Mouse (Mus musculus) mesoderm, embryonic 11.5 days (tissue): ENCODE results near the gene Tmem267.
A peak's percentile ranks its signal among the peaks of the same experiment; 100 is the strongest.
"Not testable (repeated sequence)": the region's sequence is repeated elsewhere in the genome, so short reads cannot be mapped to it uniquely, and the experiment has no call there.

Source experiments
- DNase-seq: peaks from one replicate; pipeline ENCODE4 v3.0.0-alpha.2; 2012; ENCODE audit warnings: low read depth, low spot score

Gene Tmem267

DNA sequence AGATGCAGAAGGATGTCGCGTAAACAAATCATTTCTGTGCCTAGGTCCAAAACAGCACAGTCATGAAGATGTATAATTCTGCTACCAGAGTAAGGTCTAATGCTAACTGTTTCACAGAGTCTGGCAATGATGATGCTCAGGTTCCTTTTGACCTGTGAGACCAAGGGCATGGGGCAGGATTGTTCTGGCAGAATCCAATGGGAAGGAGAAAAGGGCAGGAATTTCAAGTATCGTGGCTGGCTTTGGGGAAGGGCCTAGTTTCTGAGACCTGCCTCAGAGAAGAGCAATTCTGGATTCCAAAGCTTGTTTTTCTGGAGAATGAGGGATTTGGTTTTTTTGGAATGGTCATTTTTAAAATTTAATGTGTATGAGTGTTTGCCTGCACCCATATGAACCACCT is 131.0 kb downstream of the Tmem267 start:
- DNase-seq = no peak

DNA sequence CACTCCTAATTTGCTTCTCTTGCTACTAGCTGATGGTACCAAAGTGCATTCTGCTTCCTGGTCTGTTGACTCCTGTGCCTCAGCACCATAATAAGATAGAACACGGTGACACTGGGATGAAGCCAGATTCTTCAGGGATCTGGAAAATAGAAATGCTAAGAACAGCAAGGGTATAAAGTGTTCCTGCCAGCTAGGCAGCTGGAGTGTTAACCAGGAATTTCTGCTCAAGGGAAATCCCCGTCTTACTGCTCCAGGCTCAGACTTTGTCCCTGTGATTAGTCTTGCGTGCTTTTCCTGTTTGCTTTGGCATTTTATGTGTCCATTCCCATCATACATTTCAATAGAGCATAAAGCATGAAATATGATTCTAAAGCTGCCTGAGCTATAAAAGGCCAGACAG is 131.9 kb downstream of the Tmem267 start:
- DNase-seq = no peak

DNA sequence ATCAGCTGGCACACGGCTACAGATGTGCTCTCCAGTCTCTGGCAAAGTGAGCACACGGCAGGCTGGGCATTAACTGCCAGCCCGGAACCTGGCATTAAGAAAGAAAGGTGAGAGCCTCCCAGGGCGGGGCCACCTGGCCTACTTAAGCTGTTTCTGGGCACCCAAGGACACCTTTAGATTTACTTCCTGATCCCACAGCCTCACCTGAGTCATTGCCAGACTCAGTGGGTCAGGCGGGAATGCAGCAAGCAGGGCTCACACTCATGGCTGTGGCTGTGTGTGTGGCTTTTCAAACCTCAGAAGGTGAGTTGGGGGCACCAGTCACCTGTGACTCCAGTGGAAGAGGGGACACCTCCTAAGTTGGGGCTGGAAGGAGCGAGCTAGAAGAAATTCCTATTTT is 135.8 kb downstream of the Tmem267 start, which contains the start of gene Ccl28:
Gene Ccl28, plus strand, starts transcription at position 186 of the 400 bp plus-strand sequence.
- DNase-seq = no peak

DNA sequence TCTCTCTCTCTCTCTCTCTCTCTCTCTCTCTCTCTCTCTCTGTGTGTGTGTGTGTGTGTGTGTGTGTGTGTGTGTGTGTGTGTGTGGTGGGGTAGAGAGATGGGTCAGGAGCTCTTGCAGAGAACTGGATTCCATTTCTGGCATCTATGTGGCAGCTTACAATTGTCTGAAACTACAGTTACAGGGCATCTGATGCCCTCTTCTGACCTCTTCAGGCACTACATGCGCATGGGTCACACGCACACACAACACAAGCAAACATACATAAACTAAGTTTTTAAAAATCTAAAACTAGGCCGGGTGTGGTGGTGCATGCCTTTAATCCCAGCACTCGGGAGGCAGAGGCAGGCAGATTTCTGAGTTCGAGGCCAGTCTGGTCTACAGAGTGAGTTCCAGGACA is 138.1 kb downstream of the Tmem267 start:
- DNase-seq = not testable (repeated sequence)

DNA sequence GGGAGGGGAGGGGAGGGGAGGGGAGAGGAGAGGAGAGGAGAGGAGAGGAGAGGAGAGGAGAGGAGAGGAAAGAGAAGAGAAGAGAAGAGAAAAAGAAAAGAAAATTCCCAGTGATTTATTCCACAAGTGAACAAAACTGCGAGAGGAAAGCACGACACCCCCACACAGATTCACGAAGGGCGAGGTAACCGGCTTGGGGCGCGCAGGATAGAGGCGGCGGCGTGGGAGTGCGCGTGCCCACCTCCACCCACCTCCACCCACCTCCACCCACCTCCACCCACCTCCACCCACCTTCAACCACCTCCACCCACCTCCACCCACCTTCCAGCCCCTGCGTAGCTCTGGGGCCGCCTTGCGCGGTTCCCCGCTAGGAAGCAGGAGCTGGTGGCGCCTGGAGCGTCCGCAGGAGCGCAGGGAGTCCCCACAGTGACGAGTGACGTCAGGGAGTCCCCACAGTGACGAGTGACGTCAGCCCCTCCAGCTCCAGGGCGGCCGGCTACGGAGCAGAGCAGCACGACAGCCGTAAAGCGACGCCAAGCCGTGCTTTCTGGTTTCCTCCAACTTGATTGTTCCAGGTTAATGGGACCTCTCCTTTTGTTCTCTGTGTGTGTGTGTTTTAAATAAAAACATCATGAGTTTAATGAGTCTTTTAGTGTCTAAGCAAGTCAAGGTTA is 143.8 kb downstream of the Tmem267 start:
- peak; percentile 95 for DNase-seq

DNA sequence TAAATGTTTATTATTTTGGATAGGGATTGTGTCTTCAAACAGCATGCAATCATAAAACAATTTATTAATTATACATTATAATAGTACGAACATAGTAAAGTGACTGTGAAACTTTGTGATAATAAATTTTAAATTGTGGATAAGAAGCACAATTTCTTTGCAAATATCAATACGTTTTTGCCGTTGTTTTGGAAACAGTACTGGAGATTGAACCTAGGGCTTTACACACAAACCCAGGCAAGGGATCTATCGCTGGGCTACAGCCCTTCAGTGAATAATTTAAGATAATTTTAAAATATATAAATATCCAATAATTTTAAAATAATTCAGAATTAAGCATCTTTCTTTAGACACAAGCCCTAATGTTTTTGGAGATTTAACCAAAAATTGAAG is 144.3 kb downstream of the Tmem267 start:
- no peak for DNase-seq

DNA sequence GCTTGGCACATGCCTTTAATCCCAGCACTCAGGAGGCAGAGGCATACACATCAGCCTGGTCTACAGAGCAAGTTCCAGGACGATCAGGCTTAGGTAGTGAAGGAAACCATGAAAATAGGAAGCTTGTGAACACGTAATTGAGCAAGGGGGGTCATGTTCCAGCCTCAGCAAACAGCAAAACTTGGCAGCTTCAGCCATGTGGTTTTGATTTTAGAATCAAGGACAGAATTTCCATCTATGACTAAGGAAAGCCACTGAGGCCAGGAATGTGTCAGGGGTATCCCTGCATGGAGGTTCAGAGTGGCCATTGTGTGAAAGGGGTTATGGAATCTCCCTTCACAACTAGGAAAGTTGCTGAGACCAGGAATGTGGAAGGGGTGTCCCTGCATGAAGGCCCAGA is 147.7 kb downstream of the Tmem267 start:
- no peak for DNase-seq

DNA sequence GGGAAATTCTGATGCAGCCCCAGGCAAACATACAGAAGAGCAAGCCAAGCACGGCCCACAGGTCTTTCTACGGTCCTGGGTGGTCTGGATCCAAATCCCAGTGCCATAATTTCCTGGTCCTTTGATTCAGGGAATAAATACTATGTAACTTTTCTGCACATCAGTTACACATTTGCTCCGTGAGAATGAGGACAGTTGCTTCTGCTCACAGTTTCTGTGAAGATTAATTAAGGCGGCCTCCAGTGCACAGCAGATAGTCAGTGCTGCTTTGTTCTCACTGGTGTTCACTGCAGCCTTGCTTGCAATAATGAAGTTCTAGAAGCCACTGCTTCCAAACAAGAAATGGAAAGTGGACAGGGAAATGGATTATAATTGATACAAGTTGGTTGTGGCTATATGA is 150.0 kb downstream of the Tmem267 start:
- DNase-seq = no peak

DNA sequence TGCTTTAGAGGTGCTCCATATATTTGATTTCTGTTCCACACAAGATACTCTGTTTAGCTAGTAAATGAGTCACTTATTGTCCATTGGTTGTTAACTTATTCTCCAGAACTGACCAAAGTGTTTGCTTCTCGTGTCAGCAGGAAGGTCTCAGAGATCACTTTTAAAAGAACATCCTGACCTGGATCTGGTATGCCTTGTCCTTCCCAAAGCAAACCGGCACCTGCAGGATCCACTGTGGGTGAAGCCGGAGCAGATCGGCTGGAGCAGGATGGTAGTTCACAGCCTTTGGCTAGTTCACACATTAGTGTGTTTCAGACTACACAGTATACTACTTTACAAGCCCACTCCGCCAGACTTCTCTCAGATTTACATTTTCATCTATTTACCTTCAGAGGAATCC is 150.6 kb downstream of the Tmem267 start:
- DNase-seq = no peak

DNA sequence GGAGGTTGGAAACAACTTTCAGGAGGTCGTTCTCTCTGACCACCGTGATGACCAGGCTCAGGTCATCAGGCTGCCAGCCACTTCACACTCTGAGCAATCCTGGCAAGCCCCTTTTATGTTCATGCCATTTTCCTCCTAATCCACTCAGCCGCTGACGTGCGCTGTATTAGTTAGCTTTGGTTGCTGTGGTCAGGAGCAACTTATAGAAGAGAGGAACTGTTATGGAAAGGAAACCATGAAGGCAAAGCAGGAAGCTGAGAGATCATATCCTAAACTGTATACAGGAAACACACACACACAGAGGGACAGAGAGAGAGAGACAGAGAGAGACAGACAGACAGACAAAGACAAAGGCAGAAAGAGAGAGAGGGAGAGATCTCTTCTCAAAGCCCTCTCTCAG is 151.5 kb downstream of the Tmem267 start:
- no peak for DNase-seq

DNA sequence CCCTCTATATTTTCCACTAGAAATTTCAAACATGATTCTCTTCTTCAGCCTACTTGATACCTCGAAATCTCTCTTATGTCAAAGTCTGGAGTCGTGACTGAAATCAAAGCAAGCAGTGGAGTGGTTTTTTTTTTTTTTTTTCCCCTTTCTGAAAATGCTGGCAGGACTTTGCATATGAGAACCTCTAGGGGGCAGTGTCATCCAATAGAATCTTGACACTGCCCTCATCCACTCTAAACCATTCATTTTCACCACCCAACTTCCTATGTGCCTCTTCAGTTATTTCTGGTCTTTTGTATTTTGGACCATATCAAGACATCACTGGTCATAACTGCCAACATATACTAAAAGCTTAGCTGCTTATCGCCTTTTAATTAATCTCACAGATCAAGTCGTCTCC is 152.7 kb downstream of the Tmem267 start:
- DNase-seq = peak; percentile 65

DNA sequence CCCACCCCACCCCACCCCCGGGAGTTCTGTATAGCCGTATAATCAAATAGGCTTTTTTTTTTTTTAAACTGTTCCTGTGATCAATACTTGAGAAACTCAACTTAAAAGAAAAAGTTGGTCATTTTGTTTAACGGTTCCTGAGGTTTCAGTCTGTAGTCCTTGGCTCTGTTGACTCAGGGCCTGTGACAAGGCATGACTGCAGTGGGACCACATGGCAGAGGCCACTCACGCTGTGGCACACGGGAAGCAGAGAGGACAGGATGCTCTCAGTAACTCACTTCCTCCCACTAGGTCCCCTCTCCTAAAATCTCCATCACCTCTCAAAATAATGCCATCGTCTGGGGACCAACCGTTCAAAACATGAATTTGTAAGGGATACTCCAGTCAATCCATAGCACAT is 153.3 kb downstream of the Tmem267 start:
- DNase-seq = no peak

DNA sequence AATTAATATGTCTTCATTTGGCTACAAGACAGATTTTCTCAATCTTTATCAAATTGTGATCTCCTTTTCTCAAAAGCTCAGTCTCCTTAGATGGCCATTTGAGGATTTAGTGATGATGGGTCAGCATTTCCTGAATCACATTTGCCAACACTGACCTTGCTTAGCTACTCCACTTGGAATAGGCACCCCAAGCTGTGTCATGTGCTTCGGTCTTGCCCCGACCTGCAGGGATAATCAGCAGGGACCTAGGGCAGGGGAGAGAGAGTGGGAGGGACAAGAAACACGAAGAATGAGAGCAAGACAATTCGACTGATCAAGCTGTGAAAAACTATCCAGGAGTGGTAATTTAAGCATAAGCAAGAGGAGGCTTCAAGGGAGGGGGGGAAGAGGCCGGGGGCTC is 156.9 kb downstream of the Tmem267 start:
- no peak for DNase-seq

DNA sequence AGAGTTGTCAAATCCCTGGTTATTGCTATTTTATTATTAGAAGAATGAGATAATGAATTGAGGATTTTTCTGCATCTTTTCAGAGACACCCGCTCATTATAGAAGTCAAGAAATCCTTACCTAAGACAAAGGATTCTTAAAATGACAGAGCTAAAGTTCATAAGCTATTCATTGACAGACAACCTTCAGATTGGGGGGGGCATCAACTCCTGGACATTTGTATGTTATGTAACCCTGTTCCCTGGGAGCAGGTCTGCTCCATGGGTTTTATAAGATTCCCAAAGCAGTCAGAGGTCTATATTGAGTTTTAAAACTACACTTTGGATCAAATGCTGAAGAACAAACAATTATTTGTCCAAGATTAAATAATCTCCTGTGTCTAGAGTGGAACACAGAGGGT is 158.7 kb downstream of the Tmem267 start:
- no peak for DNase-seq

DNA sequence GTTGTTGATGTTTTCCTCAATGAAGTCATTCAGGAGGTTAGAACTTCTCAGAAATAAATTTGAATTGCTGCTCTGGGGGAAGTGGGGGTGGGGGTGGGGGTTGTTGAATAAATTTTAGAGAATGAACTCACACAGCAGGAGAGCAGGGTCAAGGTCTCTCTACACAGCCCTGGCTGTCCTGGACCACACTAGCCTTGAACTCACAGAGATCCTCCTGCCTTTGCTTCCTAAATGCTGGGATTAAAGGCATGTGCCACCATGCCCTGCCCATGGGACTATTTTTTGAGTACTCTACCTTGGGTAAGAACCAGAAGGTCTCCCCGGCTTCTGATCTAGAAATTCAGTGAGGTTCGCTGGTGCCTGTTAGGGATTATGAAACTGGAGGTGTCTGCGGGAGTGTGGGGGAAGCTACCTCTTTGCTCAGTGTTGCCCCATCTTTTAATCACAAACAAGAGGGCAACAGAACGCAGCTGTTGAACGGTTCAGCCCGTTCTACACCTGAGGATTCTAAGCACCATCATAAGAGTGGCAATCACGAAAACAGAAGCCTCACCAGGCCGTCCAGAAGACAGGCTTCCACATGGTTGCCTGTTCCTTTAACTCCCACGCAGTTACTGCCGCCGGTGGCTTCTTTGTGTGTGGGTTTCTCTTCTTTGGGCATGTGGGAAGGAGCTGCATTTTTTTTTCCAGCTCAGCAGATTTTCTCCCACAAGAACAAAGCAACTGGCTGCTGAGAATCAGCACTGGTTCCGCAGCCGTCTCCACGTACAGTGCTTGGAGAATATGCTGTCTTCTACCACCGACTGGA is 161.3 kb downstream of the Tmem267 start:
- no peak for DNase-seq

DNA sequence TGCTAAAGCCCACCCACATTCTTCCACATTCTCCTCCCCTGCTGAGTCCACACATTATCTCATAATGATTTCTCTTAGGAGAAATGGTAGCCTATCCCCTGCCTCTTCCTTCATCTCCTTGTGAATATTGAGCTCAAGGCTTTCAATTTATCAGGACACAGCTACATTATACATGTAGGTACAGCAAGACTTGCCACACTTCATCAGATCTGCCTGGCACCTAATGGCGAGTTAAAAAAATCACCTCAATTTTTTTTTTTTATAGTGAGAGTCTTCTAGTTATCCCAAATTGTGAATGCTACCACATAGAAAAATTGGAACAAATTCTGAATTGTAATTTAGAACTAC is 161.8 kb downstream of the Tmem267 start:
- no peak for DNase-seq

DNA sequence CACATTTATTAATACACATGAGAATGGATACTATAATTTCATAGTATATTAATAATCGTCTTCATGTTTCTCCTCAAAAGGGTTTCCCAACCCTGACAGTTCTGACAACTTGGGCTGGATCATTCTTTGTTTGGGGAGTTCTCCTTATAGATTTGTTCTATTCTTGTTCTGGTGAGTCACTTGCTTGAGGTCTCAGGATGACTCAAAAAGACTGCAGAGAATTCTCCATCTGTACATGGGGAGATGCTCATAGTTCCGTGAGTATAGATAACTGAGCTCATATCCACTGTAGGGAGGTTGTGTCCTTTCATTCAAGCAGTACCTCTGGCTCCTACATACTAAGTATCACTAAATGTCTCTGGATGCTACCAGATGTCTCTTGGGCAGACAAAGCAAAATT is 166.9 kb downstream of the Tmem267 start:
- DNase-seq = no peak

DNA sequence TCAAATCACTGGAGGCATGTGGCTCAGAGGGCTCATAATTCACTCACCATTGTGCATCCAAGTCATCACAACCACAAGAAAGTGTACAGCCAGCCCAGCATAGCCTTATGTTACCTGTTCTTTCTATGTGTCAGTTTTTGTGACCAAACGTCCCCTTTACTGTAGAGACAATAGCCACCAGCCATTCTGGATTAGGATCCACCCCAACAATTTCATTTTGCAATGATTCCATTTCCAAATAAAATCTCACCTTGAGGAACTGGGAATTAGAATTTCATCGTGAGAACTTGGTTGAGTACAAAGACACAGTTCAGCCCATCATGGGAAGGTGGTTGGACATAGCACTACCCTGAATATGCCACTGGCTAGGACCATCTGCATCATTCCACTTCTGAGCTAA is 168.4 kb downstream of the Tmem267 start:
- DNase-seq = no peak

DNA sequence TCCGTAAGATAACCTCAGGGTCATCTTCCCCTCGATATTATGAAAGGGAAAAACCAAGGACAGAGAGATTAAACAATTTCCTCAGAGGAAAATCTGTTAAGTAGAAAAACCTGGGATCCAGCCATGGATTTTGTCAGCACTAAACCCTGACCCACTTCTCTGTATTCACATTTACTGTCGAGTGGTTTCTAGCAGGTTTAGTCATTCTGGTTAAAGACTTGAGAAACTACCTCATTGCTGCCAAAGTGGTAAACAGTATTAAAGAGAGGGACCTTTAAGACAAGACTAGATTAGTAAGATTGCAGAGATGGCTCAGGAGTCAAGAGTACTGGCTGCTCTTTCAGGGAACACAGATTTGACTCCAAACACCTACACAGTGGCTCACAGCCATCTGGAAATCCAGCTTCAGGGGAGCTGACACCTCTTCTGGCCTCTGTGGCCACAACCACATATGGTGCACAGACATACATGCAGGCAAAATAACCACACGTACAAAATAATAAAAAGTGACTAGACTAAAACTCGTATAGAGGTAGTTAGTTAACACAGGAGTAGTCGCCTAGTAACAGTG is 169.1 kb downstream of the Tmem267 start:
- no peak for DNase-seq
